Mouse (Mus musculus): ENCODE data around the gene Phf20. TPM values are rescaled to one million over a fixed set of nuclear protein-coding genes. Genes with fewer than 3 reads are reported as not detected.

The Phf20 gene
- total and polyA plus RNA-seq, 2 experiments from 2014 or later, result 10.6 to 30.4 TPM

GRCm38 (mm10) chr2:156177079-156177478, 19.2 kb upstream of the Phf20 start:
- Histone ChIP-seq H3K9ac (replicated peaks; ENCODE audit: low read depth, low read length) (no peak overlapping the region), H3K27me3 (ENCODE audit: control insufficient read depth, insufficient read depth, low read length) (no peaks in the 10 kb centered on the region), H3K9me3 (replicated peaks; ENCODE audit: control insufficient read depth, low read length) (no peaks in the 10 kb centered on the region), H3K4me3 (ENCODE audit: low read depth, low read length) (0 out of 2 replicates have a peak overlapping the region, but pooled peaks have one; percentile 11), H3K4me2 (ENCODE audit: low read depth, low read length) (peak overlapping the region; percentile 34), H3K27ac (ENCODE audit: low read depth) (no peak overlapping the region), H3K4me1 (ENCODE audit: control insufficient read depth, insufficient read depth) (peaks cover 25% of the 10 kb centered on the region), H3K36me3 (replicated peaks; ENCODE audit: control insufficient read depth, insufficient read depth, low read length) (peaks cover 43% of the 10 kb centered on the region)
- WGBS, result 44% methylated on average over 6 of the region's 6 CpGs
- ATAC-seq (ENCODE audit: insufficient read depth, low read depth) (no peak), DNase-seq (ENCODE audit: low spot score) (no peak)
- TF ChIP-seq EP300 (IDR thresholded peaks at IDR 0.05; ENCODE audit: low read depth) (no peak), CTCF (IDR thresholded peaks at IDR 0.05; ENCODE audit: low read depth) (no peak)

DNA sequence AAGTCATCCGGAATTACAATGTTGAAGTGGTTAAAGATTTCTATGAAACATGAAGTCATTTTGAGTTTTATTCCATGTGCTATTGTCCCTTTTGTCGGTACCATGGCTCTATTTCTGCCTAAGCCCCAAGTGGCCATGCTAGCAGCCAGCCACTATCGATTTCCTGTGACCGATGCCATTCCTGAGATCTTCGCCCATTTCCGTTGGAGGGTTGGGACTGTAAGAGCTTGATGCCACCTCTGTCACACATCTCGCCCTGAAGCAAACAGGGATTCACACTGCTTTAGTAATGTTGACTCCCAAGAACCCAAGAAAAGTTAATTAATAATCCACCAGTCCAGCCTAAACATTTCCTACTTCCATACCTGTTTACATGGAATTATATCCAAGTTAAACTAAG, 18.6 kb upstream of the Phf20 start:
- Histone ChIP-seq H3K36me3 (replicated peaks; ENCODE audit: control insufficient read depth, insufficient read depth, low read length) (peaks cover 37% of the 10 kb centered on the region), H3K4me2 (ENCODE audit: low read depth, low read length) (peak overlapping the region; percentile 83), H3K4me1 (ENCODE audit: control insufficient read depth, insufficient read depth) (peaks cover 25% of the 10 kb centered on the region), H3K4me3 (ENCODE audit: low read depth, low read length) (peak overlapping the region; percentile 95), H3K27ac (ENCODE audit: low read depth) (no peak overlapping the region), H3K27me3 (ENCODE audit: control insufficient read depth, insufficient read depth, low read length) (no peaks in the 10 kb centered on the region), H3K9ac (replicated peaks; ENCODE audit: low read depth, low read length) (peak overlapping the region; percentile 48; the same call in 1 of the 2 replicates), H3K9me3 (replicated peaks; ENCODE audit: control insufficient read depth, low read length) (no peaks in the 10 kb centered on the region)
- ATAC-seq (ENCODE audit: insufficient read depth, low read depth) (no peak), DNase-seq (ENCODE audit: low spot score) (no peak)
- TF ChIP-seq EP300 (IDR thresholded peaks at IDR 0.05; ENCODE audit: low read depth) (no peak), CTCF (IDR thresholded peaks at IDR 0.05; ENCODE audit: low read depth) (no peak)
- WGBS, result 29% methylated on average over 7 of the region's 7 CpGs

GRCm38 (mm10) chr2:156179046-156179795, 17.0 kb upstream of the Phf20 start:
- H3K27ac ChIP-seq (ENCODE audit: low read depth), result peak overlapping the region; percentile 99
- under 1% methylated on average over 47 of the region's 47 CpGs for WGBS

DNA sequence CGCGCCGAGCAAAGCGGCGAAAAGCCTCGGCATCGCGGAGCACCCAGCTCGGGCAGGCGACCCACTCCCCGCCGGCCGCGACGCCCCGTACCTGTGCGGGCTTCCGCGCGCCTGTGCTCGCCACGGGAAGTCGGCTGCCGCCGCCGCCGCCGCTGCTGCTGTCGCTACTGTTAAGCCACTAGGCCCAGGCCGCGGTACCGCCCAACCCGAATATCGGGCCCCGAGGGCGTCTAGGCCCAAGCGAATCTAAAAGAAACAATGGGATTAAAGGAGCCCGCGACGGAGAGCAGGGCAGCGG, 16.5 kb upstream of the Phf20 start:
- H3K9me3 ChIP-seq (replicated peaks; ENCODE audit: control insufficient read depth, low read length), result no peaks in the 10 kb centered on the region
- peak overlapping the region; percentile 11; the same call in 1 of the 2 replicates for H3K4me2 ChIP-seq (ENCODE audit: low read depth, low read length)
- ATAC-seq (ENCODE audit: insufficient read depth, low read depth) (peak; percentile 3; the same call in 1 of the 2 replicates), DNase-seq (ENCODE audit: low spot score) (no peak)
- no peaks in the 10 kb centered on the region for H3K27me3 ChIP-seq (ENCODE audit: control insufficient read depth, insufficient read depth, low read length)
- H3K4me3 ChIP-seq (ENCODE audit: low read depth, low read length), result peak overlapping the region; percentile 95
- peak overlapping the region; percentile 99 for H3K27ac ChIP-seq (ENCODE audit: low read depth)
- peaks cover 24% of the 10 kb centered on the region for H3K36me3 ChIP-seq (replicated peaks; ENCODE audit: control insufficient read depth, insufficient read depth, low read length)
- H3K9ac ChIP-seq (replicated peaks; ENCODE audit: low read depth, low read length), result peak overlapping the region; percentile 100
- peaks cover 25% of the 10 kb centered on the region for H3K4me1 ChIP-seq (ENCODE audit: control insufficient read depth, insufficient read depth)
- no peak for TF ChIP-seq CTCF (IDR thresholded peaks at IDR 0.05; ENCODE audit: low read depth)
- no peak for TF ChIP-seq EP300 (IDR thresholded peaks at IDR 0.05; ENCODE audit: low read depth)
- under 1% methylated on average over 36 of the region's 41 CpGs for WGBS

More at GRCm38 (mm10) chr2:156179046-156179795, 17.0 kb upstream of the Phf20 start:
- TF ChIP-seq EP300 (IDR thresholded peaks at IDR 0.05; ENCODE audit: low read depth), result no peak
- no peaks in the 10 kb centered on the region for H3K9me3 ChIP-seq (replicated peaks; ENCODE audit: control insufficient read depth, low read length)
- peak overlapping the region; percentile 95 for H3K4me3 ChIP-seq (ENCODE audit: low read depth, low read length)
- DNase-seq (ENCODE audit: low spot score) (peak; percentile 77), ATAC-seq (ENCODE audit: insufficient read depth, low read depth) (peak; percentile 57)
- H3K4me2 ChIP-seq (ENCODE audit: low read depth, low read length), result peak overlapping the region; percentile 83
- H3K9ac ChIP-seq (replicated peaks; ENCODE audit: low read depth, low read length), result peak overlapping the region; percentile 100
- peaks cover 25% of the 10 kb centered on the region for H3K4me1 ChIP-seq (ENCODE audit: control insufficient read depth, insufficient read depth)
- H3K36me3 ChIP-seq (replicated peaks; ENCODE audit: control insufficient read depth, insufficient read depth, low read length), result peaks cover 29% of the 10 kb centered on the region
- no peaks in the 10 kb centered on the region for H3K27me3 ChIP-seq (ENCODE audit: control insufficient read depth, insufficient read depth, low read length)

DNA sequence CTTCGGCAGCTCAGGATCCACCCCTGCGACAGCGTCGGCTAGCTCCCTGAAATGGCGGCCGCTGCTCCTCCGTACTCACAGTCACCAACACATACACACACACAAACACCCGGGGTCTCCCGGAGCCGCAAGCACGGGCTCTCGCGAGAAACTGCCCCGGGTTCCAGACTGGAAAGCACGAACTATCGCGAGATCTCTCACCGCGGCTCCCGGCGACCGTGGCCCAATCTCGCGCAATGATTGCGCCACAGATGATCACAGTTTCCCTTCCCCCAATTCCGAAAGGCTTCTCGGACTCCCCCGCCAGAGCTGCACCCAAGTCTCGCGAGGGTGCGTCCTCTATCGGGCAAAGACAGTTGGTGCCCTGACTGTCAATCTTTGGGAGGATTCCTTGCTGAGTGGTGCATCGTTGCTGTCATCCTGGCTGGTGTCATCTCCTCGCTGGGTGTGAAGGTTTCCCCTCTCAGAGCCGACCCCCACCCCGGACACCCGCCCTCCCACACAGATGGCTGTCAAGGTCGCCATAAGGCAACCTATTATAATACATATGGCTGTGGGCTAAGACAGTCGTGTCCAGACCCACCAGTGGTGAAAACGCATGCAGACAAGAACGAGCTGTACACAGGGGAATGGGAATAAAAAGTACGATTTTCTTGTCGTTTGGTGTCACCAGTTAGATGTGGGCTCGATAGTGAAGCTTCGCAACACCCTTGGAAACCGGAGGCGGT, 16.0 kb upstream of the Phf20 start, which contains the start of gene Rbm39:
Gene Rbm39, minus strand, starts transcription at position 145 of the 728 bp plus-strand sequence.
- Histone ChIP-seq H3K27me3 (ENCODE audit: control insufficient read depth, insufficient read depth, low read length) (no peaks in the 10 kb centered on the region), H3K36me3 (replicated peaks; ENCODE audit: control insufficient read depth, insufficient read depth, low read length) (peaks cover 24% of the 10 kb centered on the region), H3K4me3 (ENCODE audit: low read depth, low read length) (peak within 1 kb of the TSS; percentile 95), H3K9me3 (replicated peaks; ENCODE audit: control insufficient read depth, low read length) (no peaks in the 10 kb centered on the region), H3K27ac (ENCODE audit: low read depth) (peak within 1 kb of the TSS; percentile 99), H3K4me1 (ENCODE audit: control insufficient read depth, insufficient read depth) (peaks cover 25% of the 10 kb centered on the region), H3K4me2 (ENCODE audit: low read depth, low read length) (peak within 1 kb of the TSS; percentile 83), H3K9ac (replicated peaks; ENCODE audit: low read depth, low read length) (peak within 1 kb of the TSS; percentile 100)
- DNase-seq (ENCODE audit: low spot score), result peak; percentile 99
- WGBS, result under 1% methylated on average over 47 of the region's 47 CpGs
- TF ChIP-seq EP300 (IDR thresholded peaks at IDR 0.05; ENCODE audit: low read depth) (peak; percentile 100), CTCF (IDR thresholded peaks at IDR 0.05; ENCODE audit: low read depth) (peak; percentile 53)
- ATAC-seq (ENCODE audit: insufficient read depth, low read depth), result peak; percentile 94
